Mouse (Mus musculus): ENCODE measurements at regions not wholly inside any gene's neighbourhood (a gene's known extent, or its start where the extent isn't known, plus 50 kb on each side); places are given as distances from the start of the nearest gene placed in this dataset.

- no peaks in the 10 kb centered on the region for H3K36me3 ChIP-seq (replicated peaks; ENCODE audit: control insufficient read depth, insufficient read depth, low read depth, low read length)
- H3K27me3 ChIP-seq (ENCODE audit: control insufficient read depth, insufficient read depth, low read length), result no peaks in the 10 kb centered on the region
- H3K9me3 ChIP-seq (replicated peaks; ENCODE audit: control insufficient read depth, low read length), result no peaks in the 10 kb centered on the region
- no peak overlapping the region for H3K4me3 ChIP-seq (ENCODE audit: low read depth, low read length)
- WGBS, result 68% methylated on average over 10 of the region's 10 CpGs
- H3K4me2 ChIP-seq (ENCODE audit: low read depth, low read length), result no peak overlapping the region
- no peak overlapping the region for H3K27ac ChIP-seq (replicated peaks; ENCODE audit: low read depth, low read length)
- DNase-seq (ENCODE audit: low spot score) (no peak), ATAC-seq (replicated peaks; ENCODE audit: insufficient number of reproducible peaks, low FRiP score, low TSS enrichment, low read depth) (no peak)
- no peaks in the 10 kb centered on the region for H3K4me1 ChIP-seq (ENCODE audit: control insufficient read depth, insufficient read depth, low read length)
- no peak overlapping the region for H3K9ac ChIP-seq (replicated peaks; ENCODE audit: low read length)
Measured at GRCm38 (mm10) chr11:109048257-109049101, 95.7 kb downstream of the E030025P04Rik start.

GRCm38 (mm10) chr11:109047483-109048110 lies 96.6 kb downstream of the E030025P04Rik start:
- Histone ChIP-seq H3K9ac (replicated peaks; ENCODE audit: low read length) (no peak overlapping the region), H3K4me1 (ENCODE audit: control insufficient read depth, insufficient read depth, low read length) (no peaks in the 10 kb centered on the region), H3K36me3 (replicated peaks; ENCODE audit: control insufficient read depth, insufficient read depth, low read depth, low read length) (no peaks in the 10 kb centered on the region), H3K27me3 (ENCODE audit: control insufficient read depth, insufficient read depth, low read length) (no peaks in the 10 kb centered on the region), H3K27ac (replicated peaks; ENCODE audit: low read depth, low read length) (no peak overlapping the region), H3K4me3 (ENCODE audit: low read depth, low read length) (no peak overlapping the region), H3K9me3 (replicated peaks; ENCODE audit: control insufficient read depth, low read length) (no peaks in the 10 kb centered on the region), H3K4me2 (ENCODE audit: low read depth, low read length) (no peak overlapping the region)
- WGBS, result 82% methylated on average over 4 of the region's 4 CpGs
- DNase-seq (ENCODE audit: low spot score) (no peak), ATAC-seq (replicated peaks; ENCODE audit: insufficient number of reproducible peaks, low FRiP score, low TSS enrichment, low read depth) (no peak)

GRCm38 (mm10) chr11:109046446-109046845 lies 97.7 kb downstream of the E030025P04Rik start:
- 31% methylated on average over 1 of the region's 1 CpGs for WGBS
- ATAC-seq (replicated peaks; ENCODE audit: insufficient number of reproducible peaks, low FRiP score, low TSS enrichment, low read depth), result no peak

GRCm38 (mm10) chr11:109040519-109040916 lies 103.7 kb downstream of the E030025P04Rik start:
- no peaks in the 10 kb centered on the region for H3K9me3 ChIP-seq (replicated peaks; ENCODE audit: control insufficient read depth, low read length)
- no peak for ATAC-seq (replicated peaks; ENCODE audit: insufficient number of reproducible peaks, low FRiP score, low TSS enrichment, low read depth)

More at GRCm38 (mm10) chr11:109046446-109046845, 97.7 kb downstream of the E030025P04Rik start:
- no peak overlapping the region for H3K9ac ChIP-seq (replicated peaks; ENCODE audit: low read length)
- no peaks in the 10 kb centered on the region for H3K36me3 ChIP-seq (replicated peaks; ENCODE audit: control insufficient read depth, insufficient read depth, low read depth, low read length)
- no peaks in the 10 kb centered on the region for H3K9me3 ChIP-seq (replicated peaks; ENCODE audit: control insufficient read depth, low read length)
- no peaks in the 10 kb centered on the region for H3K27me3 ChIP-seq (ENCODE audit: control insufficient read depth, insufficient read depth, low read length)
- H3K27ac ChIP-seq (replicated peaks; ENCODE audit: low read depth, low read length), result no peak overlapping the region
- H3K4me1 ChIP-seq (ENCODE audit: control insufficient read depth, insufficient read depth, low read length), result no peaks in the 10 kb centered on the region
- no peak overlapping the region for H3K4me2 ChIP-seq (ENCODE audit: low read depth, low read length)
- no peak for DNase-seq (ENCODE audit: low spot score)
- H3K4me3 ChIP-seq (ENCODE audit: low read depth, low read length), result no peak overlapping the region

GRCm38 (mm10) chr11:109039792-109040518 lies 104.2 kb downstream of the E030025P04Rik start:
- no peak overlapping the region for H3K4me3 ChIP-seq (ENCODE audit: low read depth, low read length)
- H3K36me3 ChIP-seq (replicated peaks; ENCODE audit: control insufficient read depth, insufficient read depth, low read depth, low read length), result no peaks in the 10 kb centered on the region
- H3K27ac ChIP-seq (replicated peaks; ENCODE audit: low read depth, low read length), result no peak overlapping the region
- ATAC-seq (replicated peaks; ENCODE audit: insufficient number of reproducible peaks, low FRiP score, low TSS enrichment, low read depth), result no peak
- no peak for DNase-seq (ENCODE audit: low spot score)
- no peaks in the 10 kb centered on the region for H3K9me3 ChIP-seq (replicated peaks; ENCODE audit: control insufficient read depth, low read length)
- 76% methylated on average over 6 of the region's 6 CpGs for WGBS
- H3K9ac ChIP-seq (replicated peaks; ENCODE audit: low read length), result no peak overlapping the region
- H3K4me2 ChIP-seq (ENCODE audit: low read depth, low read length), result no peak overlapping the region
- H3K4me1 ChIP-seq (ENCODE audit: control insufficient read depth, insufficient read depth, low read length), result no peaks in the 10 kb centered on the region
- no peaks in the 10 kb centered on the region for H3K27me3 ChIP-seq (ENCODE audit: control insufficient read depth, insufficient read depth, low read length)

More at GRCm38 (mm10) chr11:109040519-109040916, 103.7 kb downstream of the E030025P04Rik start:
- Histone ChIP-seq H3K9ac (replicated peaks; ENCODE audit: low read length) (no peak overlapping the region), H3K4me3 (ENCODE audit: low read depth, low read length) (no peak overlapping the region), H3K36me3 (replicated peaks; ENCODE audit: control insufficient read depth, insufficient read depth, low read depth, low read length) (no peaks in the 10 kb centered on the region), H3K27ac (replicated peaks; ENCODE audit: low read depth, low read length) (no peak overlapping the region), H3K4me1 (ENCODE audit: control insufficient read depth, insufficient read depth, low read length) (no peaks in the 10 kb centered on the region), H3K27me3 (ENCODE audit: control insufficient read depth, insufficient read depth, low read length) (no peaks in the 10 kb centered on the region), H3K4me2 (ENCODE audit: low read depth, low read length) (no peak overlapping the region)
- no peak for DNase-seq (ENCODE audit: low spot score)
- 58% methylated on average over 7 of the region's 7 CpGs for WGBS

GRCm38 (mm10) chr11:109039060-109039791 lies 104.9 kb downstream of the E030025P04Rik start:
- Histone ChIP-seq H3K9me3 (replicated peaks; ENCODE audit: control insufficient read depth, low read length) (no peaks in the 10 kb centered on the region), H3K27ac (replicated peaks; ENCODE audit: low read depth, low read length) (no peak overlapping the region), H3K36me3 (replicated peaks; ENCODE audit: control insufficient read depth, insufficient read depth, low read depth, low read length) (no peaks in the 10 kb centered on the region), H3K4me1 (ENCODE audit: control insufficient read depth, insufficient read depth, low read length) (no peaks in the 10 kb centered on the region), H3K27me3 (ENCODE audit: control insufficient read depth, insufficient read depth, low read length) (no peaks in the 10 kb centered on the region), H3K4me3 (ENCODE audit: low read depth, low read length) (no peak overlapping the region), H3K9ac (replicated peaks; ENCODE audit: low read length) (no peak overlapping the region), H3K4me2 (ENCODE audit: low read depth, low read length) (no peak overlapping the region)
- no peak for DNase-seq (ENCODE audit: low spot score)
- ATAC-seq (replicated peaks; ENCODE audit: insufficient number of reproducible peaks, low FRiP score, low TSS enrichment, low read depth), result no peak
- 75% methylated on average over 10 of the region's 10 CpGs for WGBS

GRCm38 (mm10) chr11:109038136-109038535 lies 106.0 kb downstream of the E030025P04Rik start:
- no peak for DNase-seq (ENCODE audit: low spot score)
- 83% methylated on average over 7 of the region's 7 CpGs for WGBS

More at GRCm38 (mm10) chr11:109038136-109038535, 106.0 kb downstream of the E030025P04Rik start:
- no peak overlapping the region for H3K27ac ChIP-seq (replicated peaks; ENCODE audit: low read depth, low read length)
- H3K4me1 ChIP-seq (ENCODE audit: control insufficient read depth, insufficient read depth, low read length), result no peaks in the 10 kb centered on the region
- no peaks in the 10 kb centered on the region for H3K36me3 ChIP-seq (replicated peaks; ENCODE audit: control insufficient read depth, insufficient read depth, low read depth, low read length)
- H3K4me2 ChIP-seq (ENCODE audit: low read depth, low read length), result no peak overlapping the region
- no peaks in the 10 kb centered on the region for H3K9me3 ChIP-seq (replicated peaks; ENCODE audit: control insufficient read depth, low read length)
- no peaks in the 10 kb centered on the region for H3K27me3 ChIP-seq (ENCODE audit: control insufficient read depth, insufficient read depth, low read length)
- H3K9ac ChIP-seq (replicated peaks; ENCODE audit: low read length), result no peak overlapping the region
- H3K4me3 ChIP-seq (ENCODE audit: low read depth, low read length), result no peak overlapping the region
- ATAC-seq (replicated peaks; ENCODE audit: insufficient number of reproducible peaks, low FRiP score, low TSS enrichment, low read depth), result no peak
